Mouse (Mus musculus) liver, embryonic 13.5 days (tissue): ENCODE measurements around the gene Dgkh. TPM values are rescaled to one million over a fixed set of nuclear protein-coding genes. Genes with fewer than 3 reads are reported as not detected.

Experiments used
- ATAC-seq: fragments of 200-750 bp; cut with Nextera tagmentation; 2 replicates; pipeline ENCODE4 v1.8.0; 2017; ENCODE audit warnings: low read depth, mild to moderate bottlenecking, moderate number of reproducible peaks, moderate library complexity
- DNase-seq: peaks from one replicate; pipeline ENCODE4 v3.0.0; 2022
- H3K27ac ChIP-seq: fragments of 300-500 bp; sonication (generic); 2 replicates; pipeline ENCODE4 v1.5.1; 2015; ENCODE audit warnings: moderate library complexity, mild to moderate bottlenecking, inconsistent platforms
- H3K27me3 ChIP-seq: fragments of 300-500 bp; sonication (generic); 2 replicates; pipeline ENCODE4 v1.6.1; 2015; ENCODE audit warnings: mild to moderate bottlenecking, inconsistent platforms
- H3K36me3 ChIP-seq: fragments of 300-500 bp; sonication (generic); 2 replicates; pipeline ENCODE4 v1.6.1; 2015; ENCODE audit warnings: mild to moderate bottlenecking, inconsistent platforms
- H3K4me1 ChIP-seq: fragments of 300-500 bp; sonication (generic); replicated peaks from 2 replicates; pipeline ENCODE4 v1.6.1; 2015; ENCODE audit warnings: inconsistent platforms
- H3K4me2 ChIP-seq: fragments of 300-500 bp; sonication (generic); 2 replicates; pipeline ENCODE4 v1.6.1; 2015; ENCODE audit warnings: inconsistent platforms, mild to moderate bottlenecking, moderate library complexity
- H3K4me3 ChIP-seq: fragments of 300-500 bp; sonication (generic); replicated peaks from 2 replicates; pipeline ENCODE4 v1.5.1; 2015; ENCODE audit warnings: mild to moderate bottlenecking, inconsistent platforms
- H3K9ac ChIP-seq: fragments of 300-500 bp; sonication (generic); 2 replicates; pipeline ENCODE4 v1.6.1; 2015; ENCODE audit warnings: mild to moderate bottlenecking, inconsistent platforms
- H3K9me3 ChIP-seq: fragments of 300-500 bp; sonication (generic); replicated peaks from 2 replicates; pipeline ENCODE4 v1.6.1; 2016; ENCODE audit warnings: inconsistent platforms
- WGBS: fragments of 180-500 bp; shearing (Covaris S2); methylation state at CpG from one replicate; pipeline ENCODE4 v1.1.7; 2015; ENCODE audit not compliant: insufficient replicate concordance; 5-methylcytosine and 5-hydroxymethylcytosine counted together
- polyA plus RNA-seq: library from polyadenylated mRNA; unstranded; fragments of >200 nt; fragmentation: Nextera tagmentation; extraction: Ambion mirVana; gene quantifications from 2 replicates; pipeline ENCODE4 v1.2.1, GENCODE M21; 2015

The Dgkh gene
- polyA plus RNA-seq, 1 experiment from 2014 or later: 0.36 TPM

DNA sequence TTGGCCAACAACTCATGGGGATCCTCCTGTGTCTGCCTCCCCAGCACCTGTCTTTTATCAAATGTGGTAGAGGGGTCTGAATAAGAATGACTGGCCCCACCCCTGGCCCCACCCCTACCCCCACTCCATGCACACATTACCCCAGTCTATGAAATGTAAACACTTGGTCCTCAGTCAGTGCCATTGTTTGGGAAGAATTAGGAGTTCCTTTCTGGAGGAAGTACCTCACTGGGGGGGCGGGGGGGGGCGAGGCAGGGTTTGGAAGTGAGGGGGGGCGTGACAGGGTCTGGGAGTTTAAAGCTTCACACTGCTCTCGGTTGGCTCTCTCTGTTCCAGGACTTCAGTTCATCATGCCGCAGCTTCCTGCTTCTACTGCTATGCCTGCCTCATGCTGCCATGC is 10.5 kb downstream of the Dgkh start:
- no peak overlapping the region for H3K27ac ChIP-seq

DNA sequence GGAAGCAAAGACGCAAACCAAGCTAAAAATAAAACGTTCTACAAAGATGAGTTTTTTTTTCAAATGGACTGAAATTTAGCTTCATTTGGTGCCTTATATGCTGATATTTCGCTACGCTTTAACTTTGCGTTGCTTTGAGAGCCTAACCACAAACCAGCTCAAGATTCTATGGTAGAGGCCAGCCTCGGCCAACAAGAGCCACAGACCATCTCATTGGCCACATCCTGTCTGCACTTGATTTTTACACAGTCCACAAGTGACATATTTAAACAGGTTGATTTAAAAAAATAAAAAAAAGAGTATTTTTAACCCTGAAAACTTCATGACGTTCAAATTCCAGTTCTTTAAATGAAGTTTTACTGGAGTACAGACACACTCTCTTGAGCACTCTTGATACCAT is 16.5 kb downstream of the Dgkh start:
- WGBS: 70% methylated on average over 7 of the region's 7 CpGs
- no peak overlapping the region for H3K4me2 ChIP-seq
- no peaks in the 10 kb centered on the region for H3K27me3 ChIP-seq
- ATAC-seq (no peak), DNase-seq (no peak)
- H3K9me3 ChIP-seq: no peaks in the 10 kb centered on the region
- no peak overlapping the region for H3K9ac ChIP-seq
- H3K4me1 ChIP-seq: no peaks in the 10 kb centered on the region
- H3K36me3 ChIP-seq: no peaks in the 10 kb centered on the region
- no peak overlapping the region for H3K27ac ChIP-seq
- no peak overlapping the region for H3K4me3 ChIP-seq

More for the DNA sequence above, 10.5 kb downstream of the Dgkh start:
- H3K4me2 ChIP-seq: no peak overlapping the region
- no peak overlapping the region for H3K4me3 ChIP-seq
- 72% methylated on average over 5 of the region's 5 CpGs for WGBS
- no peaks in the 10 kb centered on the region for H3K36me3 ChIP-seq
- no peak for ATAC-seq
- H3K9me3 ChIP-seq: no peaks in the 10 kb centered on the region
- no peak overlapping the region for H3K9ac ChIP-seq
- no peak for DNase-seq
- peaks cover 13% of the 10 kb centered on the region; the same call in 1 of the 2 replicates for H3K27me3 ChIP-seq
- peaks cover 23% of the 10 kb centered on the region for H3K4me1 ChIP-seq

DNA sequence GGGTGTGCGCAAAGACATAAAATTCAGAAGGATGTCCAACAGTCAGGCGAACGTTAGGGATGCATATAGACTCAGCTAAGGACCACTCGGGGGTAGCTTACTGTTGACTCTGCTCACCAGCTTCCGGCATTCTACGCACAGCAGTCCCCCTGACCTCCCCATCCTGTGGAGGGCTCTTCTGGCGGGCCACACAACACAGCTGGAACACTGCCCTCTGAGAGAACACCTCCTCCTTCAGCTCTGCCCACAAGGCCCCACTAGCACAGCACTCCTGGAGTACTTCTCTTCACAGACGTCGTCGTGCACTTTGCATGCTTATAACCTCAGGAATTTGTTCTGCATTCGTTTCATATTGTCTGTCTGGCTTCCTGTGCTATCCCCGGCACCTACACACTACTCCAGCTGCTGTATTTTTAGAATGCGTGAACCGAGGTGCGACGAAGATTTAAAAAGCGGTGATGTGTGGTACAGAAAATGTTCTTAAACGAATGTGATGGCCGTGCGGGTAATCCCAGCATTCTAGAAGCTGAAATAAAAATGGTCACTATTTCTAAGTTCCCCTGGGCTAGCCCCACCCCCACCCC is 19.9 kb downstream of the Dgkh start:
- DNase-seq: no peak
- Histone ChIP-seq H3K9ac (no peak overlapping the region), H3K4me3 (no peak overlapping the region), H3K4me1 (no peaks in the 10 kb centered on the region), H3K27me3 (no peaks in the 10 kb centered on the region), H3K36me3 (no peaks in the 10 kb centered on the region), H3K27ac (no peak overlapping the region), H3K4me2 (no peak overlapping the region), H3K9me3 (no peaks in the 10 kb centered on the region)
- WGBS: 64% methylated on average over 20 of the region's 20 CpGs
- ATAC-seq: no peak

DNA sequence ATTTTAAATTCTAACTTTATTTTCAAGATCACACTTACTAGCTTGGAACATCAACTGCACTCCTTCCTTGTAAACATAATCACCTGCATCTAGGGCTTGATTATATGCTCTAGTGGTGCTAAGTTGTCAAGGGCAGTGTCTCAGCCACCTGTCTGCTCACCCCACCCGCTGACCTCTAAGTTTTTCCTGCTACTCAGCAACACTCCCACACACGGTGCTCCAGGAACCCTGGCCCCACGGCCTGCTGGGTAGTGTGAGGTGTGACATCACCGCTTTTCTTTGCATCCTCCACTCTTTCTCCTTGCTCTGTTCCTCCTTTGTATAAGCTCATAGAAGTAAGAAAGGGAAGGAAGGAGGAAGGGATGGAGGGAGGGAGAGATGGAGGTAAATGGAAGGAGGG is 21.9 kb downstream of the Dgkh start:
- WGBS: 56% methylated on average over 4 of the region's 4 CpGs
- DNase-seq (no peak), ATAC-seq (no peak)
- Histone ChIP-seq H3K9ac (no peak overlapping the region), H3K9me3 (no peaks in the 10 kb centered on the region), H3K4me1 (no peaks in the 10 kb centered on the region), H3K4me2 (no peak overlapping the region), H3K27me3 (no peaks in the 10 kb centered on the region), H3K4me3 (no peak overlapping the region), H3K36me3 (no peaks in the 10 kb centered on the region), H3K27ac (no peak overlapping the region)

DNA sequence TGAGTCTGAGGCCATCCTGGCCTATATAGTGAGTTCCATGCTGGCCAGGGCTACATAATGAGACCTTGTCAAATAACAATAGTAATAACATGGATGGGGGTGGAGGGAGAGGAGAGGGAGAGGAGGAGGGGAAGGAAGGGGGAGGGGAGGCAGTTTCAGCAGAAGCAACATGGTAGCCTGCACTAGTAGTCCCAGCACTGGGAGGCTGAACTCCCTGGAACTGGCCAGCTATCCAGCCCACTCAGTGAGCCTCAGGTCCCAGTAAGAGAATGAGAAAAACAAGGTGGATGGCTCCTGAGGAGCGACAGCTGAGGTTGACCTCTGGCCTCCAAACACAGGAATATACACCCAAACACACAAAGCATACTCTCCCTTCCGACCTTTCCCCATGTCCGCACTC is 27.0 kb downstream of the Dgkh start:
- ATAC-seq (no peak), DNase-seq (no peak)
- no peaks in the 10 kb centered on the region for H3K9me3 ChIP-seq
- no peak overlapping the region for H3K4me3 ChIP-seq
- no peaks in the 10 kb centered on the region for H3K27me3 ChIP-seq
- peaks cover 6% of the 10 kb centered on the region for H3K4me1 ChIP-seq
- H3K27ac ChIP-seq: no peak overlapping the region
- H3K4me2 ChIP-seq: no peak overlapping the region
- WGBS: 77% methylated on average over 3 of the region's 3 CpGs
- H3K36me3 ChIP-seq: no peaks in the 10 kb centered on the region
- H3K9ac ChIP-seq: no peak overlapping the region

DNA sequence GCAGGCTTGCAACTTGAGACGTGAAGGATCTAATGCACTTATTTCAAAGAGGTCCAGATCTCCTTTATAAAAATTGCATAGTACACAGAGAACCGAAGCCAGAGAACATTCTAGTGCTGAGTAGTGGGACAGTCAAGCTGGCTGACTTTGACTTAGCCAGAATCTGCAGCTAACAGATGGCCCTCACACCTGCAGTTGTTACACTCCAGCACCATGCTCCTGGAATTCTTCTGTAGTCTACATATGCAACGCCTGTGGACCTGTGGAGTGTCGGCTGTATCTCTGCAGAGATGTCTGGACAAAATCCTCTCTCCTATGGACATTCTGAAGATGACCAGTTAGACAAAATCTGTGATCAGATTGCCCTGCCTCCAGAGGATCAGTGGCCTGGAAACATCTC is 28.6 kb downstream of the Dgkh start:
- ATAC-seq (no peak), DNase-seq (no peak)
- H3K4me3 ChIP-seq: no peak overlapping the region
- no peaks in the 10 kb centered on the region for H3K27me3 ChIP-seq
- H3K4me1 ChIP-seq: peaks cover 6% of the 10 kb centered on the region
- 73% methylated on average over 4 of the region's 4 CpGs for WGBS
- H3K36me3 ChIP-seq: no peaks in the 10 kb centered on the region
- H3K9ac ChIP-seq: no peak overlapping the region
- H3K27ac ChIP-seq: no peak overlapping the region
- H3K4me2 ChIP-seq: no peak overlapping the region
- H3K9me3 ChIP-seq: no peaks in the 10 kb centered on the region

DNA sequence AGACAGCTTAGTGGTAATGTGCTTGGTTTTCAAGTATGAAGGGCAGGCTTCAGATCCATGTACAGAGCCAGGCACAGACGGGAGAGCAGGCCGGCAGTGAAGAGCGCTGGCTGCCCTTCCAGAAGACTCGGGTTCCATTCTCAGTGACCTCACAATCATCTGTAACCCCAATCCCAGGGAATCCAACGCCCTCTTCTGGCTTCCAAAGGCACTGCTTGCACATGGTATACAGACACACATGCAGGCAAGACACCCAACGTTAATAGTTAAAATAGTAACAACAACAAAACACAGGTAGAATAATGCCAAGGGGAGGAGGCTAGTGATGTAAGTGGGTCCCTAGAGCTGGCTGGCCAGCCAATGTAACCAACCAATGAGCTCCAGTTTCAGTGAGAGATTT is 29.2 kb downstream of the Dgkh start:
- no peaks in the 10 kb centered on the region for H3K27me3 ChIP-seq
- no peak overlapping the region for H3K4me3 ChIP-seq
- H3K27ac ChIP-seq: no peak overlapping the region
- no peak overlapping the region for H3K4me2 ChIP-seq
- H3K4me1 ChIP-seq: peaks cover 6% of the 10 kb centered on the region
- no peak overlapping the region for H3K9ac ChIP-seq
- DNase-seq: no peak
- no peak for ATAC-seq
- no peaks in the 10 kb centered on the region for H3K9me3 ChIP-seq
- 74% methylated on average over 6 of the region's 6 CpGs for WGBS
- H3K36me3 ChIP-seq: no peaks in the 10 kb centered on the region

DNA sequence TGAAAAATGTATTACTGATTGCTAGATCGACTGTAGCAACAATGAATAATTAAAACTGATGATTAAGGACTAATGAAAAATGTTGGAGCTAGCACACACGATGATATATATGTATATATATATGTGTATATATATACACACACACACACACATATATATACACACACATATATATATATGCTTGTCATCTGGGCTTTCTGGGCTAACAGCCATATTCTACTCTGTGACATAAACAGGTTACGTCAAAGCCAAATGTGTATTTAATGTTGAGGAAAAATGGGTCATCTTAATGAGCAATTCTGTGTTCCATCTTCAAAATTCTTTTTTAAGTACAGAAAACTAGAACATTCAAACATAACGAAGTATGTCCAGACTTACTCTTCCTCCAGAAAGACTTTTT is 30.5 kb downstream of the Dgkh start:
- WGBS: 71% methylated on average over 4 of the region's 4 CpGs
- ATAC-seq: no peak
- no peak overlapping the region for H3K4me2 ChIP-seq
- no peak for DNase-seq
- H3K4me3 ChIP-seq: no peak overlapping the region
- no peak overlapping the region for H3K9ac ChIP-seq
- no peak overlapping the region for H3K27ac ChIP-seq
- no peaks in the 10 kb centered on the region for H3K9me3 ChIP-seq
- H3K4me1 ChIP-seq: peaks cover 6% of the 10 kb centered on the region
- no peaks in the 10 kb centered on the region for H3K36me3 ChIP-seq
- H3K27me3 ChIP-seq: no peaks in the 10 kb centered on the region

DNA sequence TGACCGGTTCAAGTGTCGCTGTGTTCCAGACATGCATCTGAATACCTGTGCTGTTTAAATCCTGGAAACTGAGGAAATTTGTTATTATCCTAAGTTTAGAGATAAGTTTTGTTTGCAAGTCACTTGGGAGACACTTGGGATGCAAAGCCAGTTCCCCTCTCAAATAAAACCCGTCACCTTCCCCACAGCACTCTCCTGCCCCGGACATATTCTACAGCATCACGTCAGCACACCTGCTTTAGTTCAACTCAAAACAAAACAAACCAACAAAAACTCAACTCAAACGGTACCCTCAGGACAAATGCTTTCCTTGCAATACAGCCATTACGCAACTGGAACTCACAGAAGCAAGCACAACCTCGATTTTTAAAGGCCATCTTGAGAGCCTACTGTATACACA is 31.1 kb downstream of the Dgkh start:
- DNase-seq (no peak), ATAC-seq (no peak)
- peaks cover 6% of the 10 kb centered on the region for H3K4me1 ChIP-seq
- H3K4me2 ChIP-seq: no peak overlapping the region
- H3K9me3 ChIP-seq: no peaks in the 10 kb centered on the region
- H3K36me3 ChIP-seq: no peaks in the 10 kb centered on the region
- no peak overlapping the region for H3K4me3 ChIP-seq
- 68% methylated on average over 8 of the region's 8 CpGs for WGBS
- no peak overlapping the region for H3K9ac ChIP-seq
- no peaks in the 10 kb centered on the region for H3K27me3 ChIP-seq
- no peak overlapping the region for H3K27ac ChIP-seq

DNA sequence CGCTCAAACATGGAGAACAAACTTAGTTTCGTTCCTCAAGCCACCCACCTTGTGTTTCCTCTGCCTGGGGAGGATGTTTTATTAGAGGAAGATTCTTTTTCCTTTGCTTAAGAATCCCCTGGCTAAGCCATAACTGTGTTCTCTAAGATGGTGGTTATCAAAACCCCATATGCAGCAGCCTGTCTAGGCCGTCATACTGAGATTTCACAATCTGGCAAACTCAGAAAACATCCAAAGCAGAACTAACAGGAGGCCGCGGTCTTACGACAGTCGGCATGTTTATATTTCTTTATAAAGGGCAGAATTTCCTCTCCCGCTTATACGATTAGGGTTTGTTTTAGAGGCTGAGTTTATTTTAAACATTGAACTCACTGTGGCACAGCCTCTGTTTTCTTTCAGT is 31.5 kb downstream of the Dgkh start:
- Histone ChIP-seq H3K9ac (no peak overlapping the region), H3K27ac (no peak overlapping the region), H3K4me3 (no peak overlapping the region), H3K27me3 (no peaks in the 10 kb centered on the region), H3K4me2 (no peak overlapping the region), H3K36me3 (no peaks in the 10 kb centered on the region), H3K4me1 (peaks cover 6% of the 10 kb centered on the region), H3K9me3 (no peaks in the 10 kb centered on the region)
- DNase-seq: no peak
- ATAC-seq: no peak
- WGBS: 64% methylated on average over 9 of the region's 9 CpGs

DNA sequence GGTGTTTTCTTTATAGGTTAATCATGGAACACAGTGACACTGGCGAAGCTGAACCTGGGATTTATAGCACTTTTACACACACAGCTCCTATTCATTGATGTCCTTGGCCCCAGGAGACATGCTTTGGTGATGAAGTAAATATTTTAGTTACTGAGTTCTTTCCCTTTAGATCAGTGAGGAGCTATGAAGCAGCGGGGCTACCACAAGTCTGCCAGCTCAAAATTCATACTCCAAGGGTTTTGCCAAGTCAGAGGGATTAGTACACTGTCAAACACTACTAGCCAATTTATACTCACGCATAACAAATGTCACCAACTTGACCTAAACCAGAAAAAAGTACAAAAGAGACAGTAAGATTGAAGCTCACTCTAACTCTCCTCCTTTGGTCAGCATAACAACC is 32.9 kb downstream of the Dgkh start:
- Histone ChIP-seq H3K9ac (no peak overlapping the region), H3K4me2 (no peak overlapping the region), H3K9me3 (no peaks in the 10 kb centered on the region), H3K27me3 (no peaks in the 10 kb centered on the region), H3K4me3 (no peak overlapping the region), H3K4me1 (peaks cover 6% of the 10 kb centered on the region), H3K36me3 (no peaks in the 10 kb centered on the region), H3K27ac (no peak overlapping the region)
- no peak for DNase-seq
- WGBS: 70% methylated on average over 3 of the region's 3 CpGs
- ATAC-seq: no peak

DNA sequence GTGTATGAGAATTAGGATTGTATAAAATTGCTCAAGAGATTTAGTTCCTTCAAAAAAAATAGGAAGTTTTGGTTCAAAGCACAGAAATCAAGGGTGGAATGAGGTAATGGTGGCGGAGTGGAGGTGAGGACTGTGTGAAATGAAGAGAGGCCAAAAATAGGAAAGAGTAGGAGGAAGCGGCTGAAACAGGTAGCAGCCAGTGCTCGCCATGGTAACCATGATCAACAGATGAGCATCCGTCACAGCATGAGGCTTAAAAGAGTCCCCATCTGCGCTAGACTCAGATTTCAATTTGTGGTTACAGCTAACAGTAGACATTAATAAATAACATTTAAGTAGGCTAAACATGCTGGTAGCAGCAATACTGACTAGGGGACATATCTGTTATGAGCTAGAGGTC is 33.4 kb downstream of the Dgkh start:
- no peak for DNase-seq
- 74% methylated on average over 5 of the region's 5 CpGs for WGBS
- H3K27me3 ChIP-seq: no peaks in the 10 kb centered on the region
- no peak overlapping the region for H3K27ac ChIP-seq
- H3K4me2 ChIP-seq: no peak overlapping the region
- H3K4me3 ChIP-seq: no peak overlapping the region
- H3K9me3 ChIP-seq: no peaks in the 10 kb centered on the region
- H3K9ac ChIP-seq: no peak overlapping the region
- H3K4me1 ChIP-seq: peaks cover 6% of the 10 kb centered on the region
- ATAC-seq: no peak
- H3K36me3 ChIP-seq: no peaks in the 10 kb centered on the region
